In genomic region chr11:88897624-88898379, GRCm38 (mm10) we compare ENCODE assay signal across 9 mouse cellular contexts. TPM values are rescaled to one million over a fixed set of nuclear protein-coding genes. Genes with fewer than 3 reads are reported as not detected.
DNase-seq lines count a peak whose midpoint lies in the region; ATAC-seq lines count a peak whose summit lies in the region.
"Had no signal": no experiment of that assay in that cellular context is flagged by ENCODE, and none has a peak within 500 bp of the region (broad histone marks: within the 10 kb centered on the region; RNA-seq: fewer than 3 reads in every experiment).

No protein-coding gene starts in this region.

- no peaks in the 10 kb centered on the region for H3K27me3 ChIP-seq in heart, embryonic 16.5 days (ENCODE audit: control insufficient read depth, insufficient read depth, low read length)
- H3K27me3 ChIP-seq in liver, embryonic 12.5 days (replicated peaks): peaks cover 28% of the 10 kb centered on the region

- peak overlapping the region; percentile 98 for H3K27ac ChIP-seq in brown adipose tissue, adult 24 weeks (replicated peaks; ENCODE audit: low read depth, low read length)
- no peak overlapping the region for H3K27ac ChIP-seq in heart, embryonic 16.5 days (ENCODE audit: low read length)
- H3K27ac ChIP-seq in liver, embryonic 12.5 days: no peak overlapping the region

- peak; percentile 38 for DNase-seq in adrenal gland, adult 2 months
- DNase-seq in adrenal gland, postnatal 25 days: no peak
- DNase-seq in testis, postnatal 10 days (ENCODE audit: low spot score): no peak
- no peak for DNase-seq in urinary bladder, adult 2 months (ENCODE audit: low spot score)
- DNase-seq: layer of hippocampus, postnatal 36 days had no signal

- H3K36me3 ChIP-seq in heart, embryonic 16.5 days (ENCODE audit: control insufficient read depth, insufficient read depth): no peaks in the 10 kb centered on the region
- no peaks in the 10 kb centered on the region for H3K36me3 ChIP-seq in liver, embryonic 12.5 days

- no peak for ATAC-seq in heart, embryonic 16.5 days (replicated peaks; ENCODE audit: extremely low read depth, insufficient read depth, low FRiP score)
- ATAC-seq in liver, embryonic 12.5 days: no peak
- no peak for ATAC-seq in granulocyte monocyte progenitor cell, adult 5-6 weeks (replicated peaks; ENCODE audit: poor library complexity, severe bottlenecking)

- H3K4me3 ChIP-seq in brown adipose tissue, adult 24 weeks (ENCODE audit: insufficient read depth, low read depth, low read length): peak overlapping the region; percentile 62
- 0 out of 2 replicates have a peak overlapping the region, but pooled peaks have one; percentile 1 for H3K4me3 ChIP-seq in heart, embryonic 16.5 days (ENCODE audit: low read length)
- no peak overlapping the region for H3K4me3 ChIP-seq in liver, embryonic 12.5 days

- peak overlapping the region; percentile 41 for H3K4me2 ChIP-seq in heart, embryonic 16.5 days (ENCODE audit: low read depth, low read length)
- H3K4me2 ChIP-seq in liver, embryonic 12.5 days: 0 out of 2 replicates have a peak overlapping the region, but pooled peaks have one; percentile 11

- 0 out of 2 replicates have a peak overlapping the region, but pooled peaks have one; percentile 11 for H3K9ac ChIP-seq in heart, embryonic 16.5 days (ENCODE audit: low read length)
- no peak overlapping the region for H3K9ac ChIP-seq in liver, embryonic 12.5 days

- WGBS in heart, embryonic 16.5 days: 51% methylated on average over 15 of the region's 15 CpGs
- WGBS in liver, embryonic 12.5 days (ENCODE audit: insufficient replicate concordance): 38% methylated on average over 15 of the region's 15 CpGs

- no peaks in the 10 kb centered on the region for H3K9me3 ChIP-seq in heart, embryonic 16.5 days (replicated peaks; ENCODE audit: control insufficient read depth, low read length)
- no peaks in the 10 kb centered on the region for H3K9me3 ChIP-seq in liver, embryonic 12.5 days (replicated peaks)

- H3K4me1 ChIP-seq in brown adipose tissue, adult 24 weeks (ENCODE audit: control insufficient read depth, insufficient read depth, insufficient read length, low read length): peaks cover 11% of the 10 kb centered on the region
- peaks cover 14% of the 10 kb centered on the region for H3K4me1 ChIP-seq in heart, embryonic 16.5 days (ENCODE audit: control insufficient read depth, insufficient read depth, low read length)
- H3K4me1 ChIP-seq in liver, embryonic 12.5 days: no peaks in the 10 kb centered on the region

RNA-seq across cellular contexts. Expression of gene Akap1, which starts 33.4 kb away (rescaled TPM):
- total RNA-seq in adrenal gland, adult 2 months (2021): 100 to 1,000 TPM in 1 of 2 experiments, 10 to 100 TPM in 1; 95.0 to 144 TPM
- polyA plus RNA-seq in adrenal gland, adult 2 months (2012; rRNA removed): 54.2 and 59.5 TPM in 2 replicates
- 126 and 129 TPM in 2 replicates for total RNA-seq in adrenal gland, postnatal 25 days (2021)
- polyA plus RNA-seq in brown adipose tissue, adult 24 weeks (2012; ENCODE audit: insufficient read depth, insufficient read length, missing spikeins): 102 and 114 TPM in 2 replicates
- polyA plus RNA-seq in heart, embryonic 16.5 days (2015; fragmentation: Nextera tagmentation; extraction: Ambion mirVana): 58.0 and 64.4 TPM in 2 replicates
- polyA plus RNA-seq in liver, embryonic 12.5 days (2016; fragmentation: Nextera tagmentation; extraction: Ambion mirVana): 12.3 and 14.0 TPM in 2 replicates
- total RNA-seq in granulocyte monocyte progenitor cell, adult 5-6 weeks (2014; fragmentation: Nextera tagmentation): 12.7 and 15.2 TPM in 2 replicates
- total RNA-seq in granulocyte monocyte progenitor cell, adult 5-6 weeks (2017): 15.9 and 20.7 TPM in 2 replicates
- 46.1 and 50.9 TPM in 2 replicates for polyA plus RNA-seq in urinary bladder, adult 2 months (2012; rRNA removed)

RNA-seq across cellular contexts. Expression of gene Scpep1, which starts 57.5 kb away (rescaled TPM):
- total RNA-seq in adrenal gland, adult 2 months (2021): 100 to 1,000 TPM; 168 to 250 TPM
- 25.2 and 37.0 TPM in 2 replicates for polyA plus RNA-seq in adrenal gland, adult 2 months (2012; rRNA removed)
- 257 and 299 TPM in 2 replicates for total RNA-seq in adrenal gland, postnatal 25 days (2021)
- 56.9 and 57.0 TPM in 2 replicates for polyA plus RNA-seq in brown adipose tissue, adult 24 weeks (2012; ENCODE audit: insufficient read depth, insufficient read length, missing spikeins)
- polyA plus RNA-seq in heart, embryonic 16.5 days (2015; fragmentation: Nextera tagmentation; extraction: Ambion mirVana): 43.6 and 50.8 TPM in 2 replicates
- 40.4 and 42.2 TPM in 2 replicates for polyA plus RNA-seq in liver, embryonic 12.5 days (2016; fragmentation: Nextera tagmentation; extraction: Ambion mirVana)
- 18.1 and 22.3 TPM in 2 replicates for total RNA-seq in granulocyte monocyte progenitor cell, adult 5-6 weeks (2014; fragmentation: Nextera tagmentation)
- 11.5 and 13.4 TPM in 2 replicates for total RNA-seq in granulocyte monocyte progenitor cell, adult 5-6 weeks (2017)
- 94.2 and 94.3 TPM in 2 replicates for polyA plus RNA-seq in urinary bladder, adult 2 months (2012; rRNA removed)
